Mouse (Mus musculus) embryonic facial prominence, embryonic 11.5 days (tissue): ENCODE data around the gene Slc1a7. TPM values are rescaled to one million over a fixed set of nuclear protein-coding genes. Genes with fewer than 3 reads are reported as not detected.

ENCODE experiments used
- ATAC-seq: fragments of 200-750 bp; cut with Nextera tagmentation; replicated peaks from 2 replicates; pipeline ENCODE4 v1.8.0; 2017; ENCODE audit warnings: low read depth; ENCODE audit not compliant: insufficient number of reproducible peaks, low FRiP score, low TSS enrichment
- DNase-seq: peaks from one replicate; pipeline ENCODE4 v3.0.0-alpha.2; 2015; ENCODE audit warnings: low spot score
- H3K27ac ChIP-seq: fragments of 300-500 bp; sonication (generic); replicated peaks from 2 replicates; pipeline ENCODE4 v1.5.1; 2014; ENCODE audit warnings: mild to moderate bottlenecking, low read depth, low read length, control low read depth
- H3K27me3 ChIP-seq: fragments of 300-500 bp; sonication (generic); 2 replicates; pipeline ENCODE4 v1.6.1; 2014; ENCODE audit warnings: mild to moderate bottlenecking, low read length, moderate library complexity, mixed read lengths; ENCODE audit not compliant: control insufficient read depth, insufficient read depth
- H3K36me3 ChIP-seq: fragments of 300-500 bp; sonication (generic); replicated peaks from 2 replicates; pipeline ENCODE4 v1.6.1; 2014; ENCODE audit warnings: low read depth, mild to moderate bottlenecking, low read length, moderate library complexity, mixed read lengths; ENCODE audit not compliant: control insufficient read depth, insufficient read depth
- H3K4me1 ChIP-seq: fragments of 300-500 bp; sonication (generic); 2 replicates; pipeline ENCODE4 v1.6.1; 2014; ENCODE audit warnings: low read length, mixed read lengths; ENCODE audit not compliant: control insufficient read depth, insufficient read depth
- H3K4me2 ChIP-seq: fragments of 300-500 bp; sonication (generic); 2 replicates; pipeline ENCODE4 v1.6.1; 2014; ENCODE audit warnings: low read depth, mild to moderate bottlenecking, control low read depth, low read length, moderate library complexity
- H3K4me3 ChIP-seq: fragments of 300-500 bp; sonication (generic); 2 replicates; pipeline ENCODE4 v1.5.1; 2014; ENCODE audit warnings: low read depth, low read length, control low read depth
- H3K9ac ChIP-seq: fragments of 300-500 bp; sonication (generic); replicated peaks from 2 replicates; pipeline ENCODE4 v1.6.1; 2014; ENCODE audit warnings: mild to moderate bottlenecking, control low read depth, low read length
- H3K9me3 ChIP-seq: fragments of 300-500 bp; sonication (generic); replicated peaks from 2 replicates; pipeline ENCODE4 v1.6.1; 2016; ENCODE audit warnings: mild to moderate bottlenecking, low read length, inconsistent platforms, mixed read lengths; ENCODE audit not compliant: control insufficient read depth
- WGBS: fragments of 180-500 bp; shearing (Covaris S2); extraction: QIAGEN DNeasy Blood & Tissue Kit; methylation state at CpG from one replicate; pipeline ENCODE4 v1.1.7; 2014; 5-methylcytosine and 5-hydroxymethylcytosine counted together
- polyA plus RNA-seq: library from polyadenylated mRNA; unstranded; fragments of >200 nt; fragmentation: Nextera tagmentation; extraction: Ambion mirVana; gene quantifications from 2 replicates; pipeline ENCODE4 v1.2.1, GENCODE M21; 2014

Gene Slc1a7
- polyA plus RNA-seq, 1 experiment from 2014 or later, result 0.11 TPM

GRCm38 (mm10) chr4:107998641-107999332, 30.7 kb downstream of the Slc1a7 start:
- Histone ChIP-seq H3K9ac (no peak overlapping the region), H3K4me1 (no peaks in the 10 kb centered on the region; the same call in 1 of the 2 replicates), H3K4me3 (no peak overlapping the region), H3K27ac (no peak overlapping the region), H3K36me3 (no peaks in the 10 kb centered on the region), H3K4me2 (no peak overlapping the region), H3K9me3 (no peaks in the 10 kb centered on the region), H3K27me3 (no peaks in the 10 kb centered on the region)
- 39% methylated on average over 11 of the region's 11 CpGs for WGBS
- no peak for ATAC-seq
- DNase-seq, result no peak

GRCm38 (mm10) chr4:107999380-107999779, 31.2 kb downstream of the Slc1a7 start:
- H3K4me3 ChIP-seq, result no peak overlapping the region
- 71% methylated on average over 1 of the region's 1 CpGs for WGBS
- no peak overlapping the region for H3K4me2 ChIP-seq
- DNase-seq (no peak), ATAC-seq (no peak)
- H3K27ac ChIP-seq, result no peak overlapping the region
- no peaks in the 10 kb centered on the region for H3K9me3 ChIP-seq
- no peaks in the 10 kb centered on the region for H3K36me3 ChIP-seq
- H3K4me1 ChIP-seq, result no peaks in the 10 kb centered on the region; the same call in 1 of the 2 replicates
- no peak overlapping the region for H3K9ac ChIP-seq
- no peaks in the 10 kb centered on the region for H3K27me3 ChIP-seq

- no peaks in the 10 kb centered on the region for H3K36me3 ChIP-seq
- H3K4me3 ChIP-seq, result no peak overlapping the region
- WGBS, result 71% methylated on average over 7 of the region's 7 CpGs
- no peaks in the 10 kb centered on the region for H3K4me1 ChIP-seq
- H3K4me2 ChIP-seq, result no peak overlapping the region
- H3K27me3 ChIP-seq, result no peaks in the 10 kb centered on the region
- no peaks in the 10 kb centered on the region for H3K9me3 ChIP-seq
- no peak for DNase-seq
- H3K27ac ChIP-seq, result no peak overlapping the region
- no peak overlapping the region for H3K9ac ChIP-seq
- ATAC-seq, result no peak
These were observed 37.2 kb downstream of the Slc1a7 start for GRCm38 (mm10) chr4:108005328-108005727.

DNA sequence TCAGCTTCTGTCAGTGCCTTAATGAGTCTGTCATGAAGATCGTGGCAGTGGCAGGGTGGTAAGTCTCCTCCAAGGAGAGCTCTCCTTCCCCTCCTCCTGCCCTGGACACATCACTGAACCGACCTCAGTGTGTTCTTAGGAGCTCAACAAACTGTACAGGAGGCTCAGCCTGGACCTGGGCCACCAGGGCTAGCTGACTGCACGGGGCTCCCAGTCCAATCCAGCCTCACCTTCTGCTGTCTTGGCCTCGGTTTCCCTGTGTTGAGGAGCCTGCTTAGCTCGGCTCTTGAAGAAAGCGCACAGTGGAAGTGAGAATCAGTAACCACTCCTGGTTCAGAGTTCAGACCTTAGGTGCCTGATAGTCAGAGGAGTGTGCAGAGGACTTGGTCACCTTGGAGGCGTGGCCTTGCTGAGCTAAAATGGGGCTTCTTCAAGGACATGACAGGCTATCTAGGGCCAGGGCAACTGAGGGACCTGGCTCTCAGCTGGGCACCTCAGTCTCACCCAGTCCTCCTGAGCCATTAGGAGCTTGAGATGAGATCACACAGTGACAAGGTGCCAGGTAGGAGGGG, 39.5 kb downstream of the Slc1a7 start:
- Histone ChIP-seq H3K9me3 (no peaks in the 10 kb centered on the region), H3K4me1 (no peaks in the 10 kb centered on the region), H3K27ac (no peak overlapping the region), H3K27me3 (no peaks in the 10 kb centered on the region), H3K4me3 (no peak overlapping the region), H3K36me3 (no peaks in the 10 kb centered on the region), H3K9ac (no peak overlapping the region), H3K4me2 (no peak overlapping the region)
- DNase-seq, result no peak
- ATAC-seq, result no peak
- 83% methylated on average over 7 of the region's 7 CpGs for WGBS

- no peak overlapping the region for H3K4me3 ChIP-seq
- H3K4me2 ChIP-seq, result no peak overlapping the region
- H3K36me3 ChIP-seq, result no peaks in the 10 kb centered on the region
- WGBS, result 78% methylated on average over 8 of the region's 8 CpGs
- H3K27ac ChIP-seq, result no peak overlapping the region
- ATAC-seq, result no peak
- H3K4me1 ChIP-seq, result no peaks in the 10 kb centered on the region
- H3K27me3 ChIP-seq, result no peaks in the 10 kb centered on the region
- no peaks in the 10 kb centered on the region for H3K9me3 ChIP-seq
- no peak for DNase-seq
- no peak overlapping the region for H3K9ac ChIP-seq
These were observed 40.4 kb downstream of the Slc1a7 start for GRCm38 (mm10) chr4:108008541-108008940.

DNA sequence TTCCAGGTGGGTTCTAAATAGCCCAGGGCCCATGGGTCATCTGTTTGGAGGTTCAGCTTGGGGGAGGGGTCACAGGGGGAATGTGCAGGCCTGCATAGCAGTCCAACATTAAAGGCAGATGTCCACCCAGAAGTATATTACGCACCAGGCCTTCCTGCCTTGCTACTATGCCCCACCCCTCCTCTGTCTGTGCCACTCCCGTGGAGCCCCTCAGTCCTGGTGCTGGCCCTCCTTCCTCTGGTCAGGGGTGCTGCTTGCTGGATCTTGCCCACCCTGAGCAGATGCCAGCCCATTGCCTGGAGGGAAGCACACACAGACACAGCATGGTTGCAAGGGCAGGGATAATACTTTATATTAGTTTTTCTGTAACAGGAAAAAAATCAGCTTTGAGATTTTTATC, 46.3 kb downstream of the Slc1a7 start:
- no peaks in the 10 kb centered on the region for H3K9me3 ChIP-seq
- no peak for DNase-seq
- WGBS, result 47% methylated on average over 2 of the region's 2 CpGs
- H3K4me3 ChIP-seq, result no peak overlapping the region
- no peak for ATAC-seq
- no peaks in the 10 kb centered on the region for H3K27me3 ChIP-seq
- no peaks in the 10 kb centered on the region for H3K36me3 ChIP-seq
- no peak overlapping the region for H3K27ac ChIP-seq
- peaks cover 4% of the 10 kb centered on the region; the same call in 1 of the 2 replicates for H3K4me1 ChIP-seq
- no peak overlapping the region for H3K9ac ChIP-seq
- no peak overlapping the region for H3K4me2 ChIP-seq

DNA sequence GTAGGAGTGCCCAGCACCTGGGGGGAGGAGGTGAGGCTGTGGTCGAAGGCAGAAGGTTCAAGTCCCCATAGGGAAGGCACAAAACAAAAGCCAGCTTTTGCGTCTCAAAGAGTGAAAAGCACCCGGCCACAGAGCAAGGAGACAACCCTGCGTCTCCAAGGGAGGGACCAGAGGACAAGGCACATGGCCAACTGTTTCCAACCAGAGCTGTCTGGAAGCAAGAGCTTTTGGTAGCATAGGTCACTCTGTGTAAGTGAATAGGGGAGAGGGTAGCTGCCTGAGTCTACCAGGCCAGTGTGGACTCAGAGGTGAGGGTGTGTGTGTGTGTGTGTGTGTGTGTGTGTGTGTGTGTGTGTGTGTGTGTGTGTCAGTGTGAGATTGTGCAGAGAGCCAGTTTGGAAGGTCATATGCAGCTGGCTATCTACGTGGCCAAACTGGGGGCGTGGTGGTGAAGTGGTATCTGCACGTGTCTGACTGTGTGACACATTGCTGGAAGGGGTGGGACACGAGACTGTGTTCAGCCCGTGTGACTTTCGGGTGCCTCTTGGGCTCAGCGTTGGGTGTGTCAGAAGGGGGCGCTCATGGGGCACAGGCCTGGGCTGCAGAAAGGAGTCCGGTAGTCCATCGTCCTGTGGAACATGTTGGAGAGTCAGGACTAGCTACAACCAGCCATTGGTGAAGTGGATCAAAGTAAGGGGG, 47.1 kb downstream of the Slc1a7 start:
- Histone ChIP-seq H3K4me3 (no peak overlapping the region), H3K27me3 (no peaks in the 10 kb centered on the region), H3K36me3 (no peaks in the 10 kb centered on the region), H3K9ac (no peak overlapping the region), H3K9me3 (no peaks in the 10 kb centered on the region), H3K27ac (no peak overlapping the region), H3K4me1 (peaks cover 4% of the 10 kb centered on the region; the same call in 1 of the 2 replicates), H3K4me2 (no peak overlapping the region)
- WGBS, result 68% methylated on average over 14 of the region's 14 CpGs
- DNase-seq (no peak), ATAC-seq (no peak)

- no peak overlapping the region for H3K9ac ChIP-seq
- WGBS, result 69% methylated on average over 3 of the region's 3 CpGs
- DNase-seq, result no peak
- H3K36me3 ChIP-seq, result no peaks in the 10 kb centered on the region
- no peaks in the 10 kb centered on the region for H3K9me3 ChIP-seq
- H3K4me1 ChIP-seq, result peaks cover 4% of the 10 kb centered on the region; the same call in 1 of the 2 replicates
- no peak overlapping the region for H3K4me3 ChIP-seq
- ATAC-seq, result no peak
- no peaks in the 10 kb centered on the region for H3K27me3 ChIP-seq
- no peak overlapping the region for H3K27ac ChIP-seq
- H3K4me2 ChIP-seq, result no peak overlapping the region
These were observed 48.2 kb downstream of the Slc1a7 start for GRCm38 (mm10) chr4:108016321-108016720.
